Mouse (Mus musculus): ENCODE measurements around the gene C1qbp. TPM values are rescaled to one million over a fixed set of nuclear protein-coding genes. Genes with fewer than 3 reads are reported as not detected.
A peak's percentile ranks its signal among the peaks of the same experiment; 100 is the strongest.

C1qbp gene
- polyA plus RNA-seq, 1 experiment, result 107 TPM

DNA sequence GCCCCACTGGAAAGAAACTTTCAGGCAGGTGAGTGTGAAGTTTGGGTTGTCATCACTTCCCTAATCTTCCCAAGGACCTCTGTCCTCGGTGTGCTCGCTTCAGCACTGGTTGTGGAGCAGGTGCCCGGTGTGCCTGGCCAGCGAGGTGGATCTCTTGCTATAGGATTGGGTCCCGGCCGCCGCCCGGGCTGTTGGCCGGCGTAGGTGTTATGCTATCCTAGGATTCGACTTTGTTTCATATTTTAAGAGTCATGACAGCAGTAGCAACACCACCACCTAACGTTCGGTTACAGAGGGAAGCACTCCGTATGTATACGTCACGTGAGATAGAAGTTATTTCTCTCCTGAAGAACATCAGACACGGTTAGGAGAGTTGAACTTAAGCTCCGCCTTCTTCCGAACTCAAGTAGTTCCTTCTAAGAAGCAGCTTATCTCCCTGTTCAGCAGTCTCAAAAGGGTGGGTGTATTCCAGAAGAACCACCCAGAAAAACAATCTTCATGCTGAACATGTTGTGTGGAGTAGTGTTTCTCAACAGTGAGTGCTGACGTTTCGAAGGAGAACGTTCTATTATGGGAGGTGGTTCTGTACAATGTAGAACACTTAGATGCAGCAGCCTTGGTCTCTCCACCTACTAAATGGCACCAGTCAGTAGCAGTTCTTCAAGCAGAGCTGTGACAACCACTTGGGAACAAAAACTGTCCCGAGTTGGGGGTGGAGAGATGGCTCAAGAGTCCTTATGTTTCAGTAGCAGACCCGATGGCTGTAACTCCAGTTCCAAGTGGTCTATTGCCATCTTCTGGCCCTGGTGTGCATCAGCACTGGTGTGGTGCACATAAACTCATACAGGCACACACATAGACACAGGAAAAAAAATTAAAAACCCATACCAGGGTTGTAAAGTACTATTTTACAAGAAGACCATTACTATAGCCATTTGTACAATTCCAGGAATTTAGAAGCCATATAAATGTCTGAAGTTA is 12.0 kb downstream of the C1qbp start:
- Histone ChIP-seq H3K27ac (ENCODE audit: insufficient read depth, low read length) (no peak overlapping the region), H3K4me3 (replicated peaks; ENCODE audit: insufficient read depth, low read depth, low read length) (peak overlapping the region; percentile 62), H3K4me1 (ENCODE audit: control insufficient read depth, insufficient read depth, low read length) (peaks cover 6% of the 10 kb centered on the region; the same call in 1 of the 2 replicates), H3K27me3 (ENCODE audit: control insufficient read depth, insufficient read depth, low read length) (no peaks in the 10 kb centered on the region)
- WGBS, result 14% methylated on average over 24 of the region's 24 CpGs
- DNase-seq, result no peak
- no peak for TF ChIP-seq POLR2A (IDR thresholded peaks at IDR 0.05; ENCODE audit: borderline replicate concordance, insufficient read depth, low read length)
- TF ChIP-seq CTCF (IDR thresholded peaks at IDR 0.05; ENCODE audit: borderline replicate concordance, insufficient read depth, low read depth, low read length), result no peak

DNA sequence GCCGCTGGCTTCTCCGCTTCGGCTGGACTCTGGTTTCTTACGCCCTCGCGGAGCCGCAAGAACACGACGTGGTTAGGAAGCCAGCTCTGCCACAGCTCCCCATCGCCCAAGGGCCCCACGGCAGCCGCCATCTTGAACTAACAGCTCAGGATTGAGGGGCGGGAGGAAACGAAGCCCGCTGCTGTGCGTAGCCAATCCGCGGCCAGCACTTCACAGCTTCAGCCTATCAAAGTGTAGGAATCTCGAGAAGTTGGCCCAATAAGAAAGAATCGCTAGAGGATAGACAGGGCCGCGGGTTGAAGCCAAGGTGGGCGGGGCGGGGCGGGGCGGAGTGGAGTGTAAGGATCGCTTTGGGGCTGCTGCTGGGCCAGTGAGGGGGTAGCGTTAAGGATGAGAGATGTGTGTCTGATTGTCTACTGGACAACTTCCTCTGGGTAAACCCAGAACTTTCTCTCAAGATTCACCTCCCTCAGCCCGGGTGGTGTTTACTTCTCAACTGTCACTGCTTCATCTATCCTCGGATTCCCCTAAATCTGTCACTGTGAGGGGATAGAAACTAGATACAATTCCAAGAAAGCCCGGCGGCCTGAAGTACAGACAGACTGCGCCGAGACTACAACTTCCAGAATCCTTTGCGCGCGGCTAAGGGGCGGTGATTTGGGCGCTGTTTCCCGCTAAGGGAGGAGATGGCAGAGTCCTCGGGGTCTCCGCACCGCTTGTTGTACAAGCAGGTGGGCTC is 12.8 kb downstream of the C1qbp start, which contains the start of the genes Nup88 and Rpain:
Gene Nup88, minus strand, starts transcription at position 153 of the 739 bp plus-strand sequence.
Gene Rpain, plus strand, starts transcription at position 393 of the 739 bp plus-strand sequence.
- H3K4me1 ChIP-seq (ENCODE audit: control insufficient read depth, insufficient read depth, low read length), result peaks cover 6% of the 10 kb centered on the region; the same call in 1 of the 2 replicates
- TF ChIP-seq POLR2A (IDR thresholded peaks at IDR 0.05; ENCODE audit: borderline replicate concordance, insufficient read depth, low read length) (peak; percentile 84), CTCF (IDR thresholded peaks at IDR 0.05; ENCODE audit: borderline replicate concordance, insufficient read depth, low read depth, low read length) (no peak)

DNA sequence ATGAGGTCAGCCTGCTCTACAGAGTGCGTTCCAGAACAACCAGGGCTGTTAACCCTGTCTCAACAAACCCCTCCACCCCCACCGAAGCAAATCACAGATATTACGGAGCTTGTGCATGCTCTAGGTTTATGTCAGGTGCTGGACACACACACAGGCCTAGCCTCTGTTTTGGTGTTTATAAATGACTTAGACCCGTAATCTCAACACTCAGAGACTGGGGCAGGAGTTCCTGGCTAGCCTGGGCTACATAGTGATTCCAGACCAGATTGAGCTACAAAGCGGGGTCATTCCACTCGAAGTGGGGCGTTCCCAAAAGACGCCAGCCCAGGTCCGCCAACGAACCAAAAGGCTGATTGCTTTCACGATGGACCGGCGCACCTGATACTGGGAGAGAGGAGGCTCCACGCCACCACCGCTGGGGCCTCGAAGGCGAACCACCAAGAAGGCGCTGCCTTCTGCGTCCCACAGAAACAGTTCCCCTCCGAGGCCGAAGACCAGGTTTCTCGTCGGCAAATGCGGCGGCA is 13.5 kb downstream of the C1qbp start:
- DNase-seq, result no peak
- Histone ChIP-seq H3K27me3 (ENCODE audit: control insufficient read depth, insufficient read depth, low read length) (no peaks in the 10 kb centered on the region), H3K4me3 (replicated peaks; ENCODE audit: insufficient read depth, low read depth, low read length) (peak overlapping the region; percentile 66), H3K27ac (ENCODE audit: insufficient read depth, low read length) (peak overlapping the region; percentile 65), H3K4me1 (ENCODE audit: control insufficient read depth, insufficient read depth, low read length) (peaks cover 6% of the 10 kb centered on the region; the same call in 1 of the 2 replicates)
- TF ChIP-seq POLR2A (IDR thresholded peaks at IDR 0.05; ENCODE audit: borderline replicate concordance, insufficient read depth, low read length) (no peak), CTCF (IDR thresholded peaks at IDR 0.05; ENCODE audit: borderline replicate concordance, insufficient read depth, low read depth, low read length) (no peak)
- WGBS, result under 1% methylated on average over 25 of the region's 25 CpGs

More for the DNA sequence above, 12.8 kb downstream of the C1qbp start, which contains the start of the genes Nup88 and Rpain:
- DNase-seq, result peak; percentile 93 to 96
- peak within 1 kb of the TSS; percentile 66 for H3K4me3 ChIP-seq (replicated peaks; ENCODE audit: insufficient read depth, low read depth, low read length)
- under 1% methylated on average over 43 of the region's 43 CpGs for WGBS
- H3K27me3 ChIP-seq (ENCODE audit: control insufficient read depth, insufficient read depth, low read length), result no peaks in the 10 kb centered on the region
- peak within 1 kb of the TSS; percentile 65 for H3K27ac ChIP-seq (ENCODE audit: insufficient read depth, low read length)

GRCm38 (mm10) chr11:70964222-70964907 is 18.5 kb downstream of the C1qbp start:
- 80% methylated on average over 4 of the region's 4 CpGs for WGBS
- DNase-seq, result no peak
- no peak overlapping the region for H3K27ac ChIP-seq (ENCODE audit: insufficient read depth, low read length)
- TF ChIP-seq CTCF (IDR thresholded peaks at IDR 0.05; ENCODE audit: borderline replicate concordance, insufficient read depth, low read depth, low read length), result no peak
- TF ChIP-seq POLR2A (IDR thresholded peaks at IDR 0.05; ENCODE audit: borderline replicate concordance, insufficient read depth, low read length), result no peak
- no peak overlapping the region for H3K4me3 ChIP-seq (replicated peaks; ENCODE audit: insufficient read depth, low read depth, low read length)
- no peaks in the 10 kb centered on the region for H3K27me3 ChIP-seq (ENCODE audit: control insufficient read depth, insufficient read depth, low read length)
- H3K4me1 ChIP-seq (ENCODE audit: control insufficient read depth, insufficient read depth, low read length), result peaks cover 3% of the 10 kb centered on the region; the same call in 1 of the 2 replicates

DNA sequence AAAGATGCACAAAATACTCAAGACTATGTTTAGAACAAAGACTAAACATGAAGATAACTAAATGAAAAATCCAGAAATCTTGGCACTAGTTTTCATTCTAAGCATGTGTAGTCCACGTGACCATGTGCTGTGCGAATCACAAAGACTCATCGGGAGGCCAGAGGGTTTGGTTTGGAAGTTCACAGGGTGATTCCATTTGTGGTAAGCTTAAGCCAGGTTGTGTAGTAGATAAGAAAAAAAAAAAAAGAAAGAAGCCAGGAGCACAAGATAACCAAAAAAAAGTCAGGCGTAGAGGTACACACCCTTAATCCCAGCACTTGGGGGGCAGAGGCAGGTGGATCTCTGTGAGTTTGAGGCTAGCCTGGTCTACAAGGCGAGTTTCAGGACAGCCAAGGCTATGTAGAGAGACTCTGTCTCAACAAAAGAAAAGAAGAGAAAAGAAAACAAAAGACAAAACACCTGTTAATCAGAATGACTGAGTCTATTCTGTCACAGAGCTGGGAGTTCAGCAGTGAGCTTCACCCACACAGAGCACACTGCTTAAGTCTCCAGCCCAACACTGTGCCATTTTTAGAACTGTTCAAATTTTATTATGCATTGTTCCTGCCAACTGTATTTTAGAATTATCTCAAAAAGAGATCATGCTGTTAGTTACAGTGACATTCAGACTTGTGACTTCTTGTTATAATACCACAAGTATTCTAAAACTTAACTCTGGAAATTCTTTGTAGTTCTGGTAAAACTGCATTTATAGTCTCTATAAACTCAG is 21.9 kb downstream of the C1qbp start:
- no peak for DNase-seq
- no peaks in the 10 kb centered on the region for H3K27me3 ChIP-seq (ENCODE audit: control insufficient read depth, insufficient read depth, low read length)
- H3K4me1 ChIP-seq (ENCODE audit: control insufficient read depth, insufficient read depth, low read length), result no peaks in the 10 kb centered on the region
- no peak overlapping the region for H3K4me3 ChIP-seq (replicated peaks; ENCODE audit: insufficient read depth, low read depth, low read length)
- TF ChIP-seq POLR2A (IDR thresholded peaks at IDR 0.05; ENCODE audit: borderline replicate concordance, insufficient read depth, low read length) (no peak), CTCF (IDR thresholded peaks at IDR 0.05; ENCODE audit: borderline replicate concordance, insufficient read depth, low read depth, low read length) (no peak)
- 83% methylated on average over 5 of the region's 5 CpGs for WGBS
- no peak overlapping the region for H3K27ac ChIP-seq (ENCODE audit: insufficient read depth, low read length)

GRCm38 (mm10) chr11:70954711-70955110 is 28.1 kb downstream of the C1qbp start:
- Histone ChIP-seq H3K4me1 (ENCODE audit: control insufficient read depth, insufficient read depth, low read length) (no peaks in the 10 kb centered on the region), H3K27me3 (ENCODE audit: control insufficient read depth, insufficient read depth, low read length) (no peaks in the 10 kb centered on the region), H3K27ac (ENCODE audit: insufficient read depth, low read length) (no peak overlapping the region), H3K4me3 (replicated peaks; ENCODE audit: insufficient read depth, low read depth, low read length) (no peak overlapping the region)
- 90% methylated on average over 4 of the region's 4 CpGs for WGBS
- no peak for DNase-seq
- TF ChIP-seq POLR2A (IDR thresholded peaks at IDR 0.05; ENCODE audit: borderline replicate concordance, insufficient read depth, low read length), result no peak
- no peak for TF ChIP-seq CTCF (IDR thresholded peaks at IDR 0.05; ENCODE audit: borderline replicate concordance, insufficient read depth, low read depth, low read length)
